Mouse (Mus musculus): ENCODE measurements around the gene Prss40. TPM values are rescaled to one million over a fixed set of nuclear protein-coding genes. Genes with fewer than 3 reads are reported as not detected.

Prss40 gene
- not detected in 2 replicates for polyA plus RNA-seq (2016; fragmentation: Nextera tagmentation; extraction: Ambion mirVana)

- no peak within 1 kb of the TSS for H3K4me3 ChIP-seq
- 79% methylated on average over 15 of the region's 15 CpGs for WGBS
- 0 out of 2 replicates have a peak, but pooled peaks cover 2% of the 10 kb centered on the region for H3K27me3 ChIP-seq (replicated peaks)
- no peaks in the 10 kb centered on the region for H3K4me1 ChIP-seq (replicated peaks)
- no peak within 1 kb of the TSS for H3K9ac ChIP-seq
- ATAC-seq (ENCODE audit: insufficient number of reproducible peaks, low FRiP score), result no peak
- H3K27ac ChIP-seq (ENCODE audit: poor library complexity, severe bottlenecking), result no peak within 1 kb of the TSS
- no peaks in the 10 kb centered on the region for H3K9me3 ChIP-seq (replicated peaks)
- H3K4me2 ChIP-seq, result no peak within 1 kb of the TSS
- H3K36me3 ChIP-seq, result no peaks in the 10 kb centered on the region
Observed at GRCm38 (mm10) chr1:34560843-34561242, at the start of gene Prss40. Gene Prss40 (minus strand): TSS chr1:34560943.

- Histone ChIP-seq H3K36me3 (no peaks in the 10 kb centered on the region), H3K4me2 (no peak overlapping the region), H3K4me3 (no peak overlapping the region), H3K4me1 (replicated peaks) (no peaks in the 10 kb centered on the region), H3K9ac (no peak overlapping the region), H3K27ac (ENCODE audit: poor library complexity, severe bottlenecking) (no peak overlapping the region), H3K27me3 (replicated peaks) (no peaks in the 10 kb centered on the region), H3K9me3 (replicated peaks) (0 out of 2 replicates have a peak, but pooled peaks cover 3% of the 10 kb centered on the region)
- ATAC-seq (ENCODE audit: insufficient number of reproducible peaks, low FRiP score), result no peak
- WGBS, result 16% methylated on average over 8 of the region's 8 CpGs
Observed at GRCm38 (mm10) chr1:34602363-34602762, 41.6 kb upstream of the Prss40 start.

- Histone ChIP-seq H3K9ac (no peak overlapping the region), H3K36me3 (no peaks in the 10 kb centered on the region), H3K9me3 (replicated peaks) (0 out of 2 replicates have a peak, but pooled peaks cover 3% of the 10 kb centered on the region), H3K4me3 (no peak overlapping the region), H3K27me3 (replicated peaks) (no peaks in the 10 kb centered on the region), H3K27ac (ENCODE audit: poor library complexity, severe bottlenecking) (no peak overlapping the region), H3K4me1 (replicated peaks) (no peaks in the 10 kb centered on the region), H3K4me2 (no peak overlapping the region)
- 75% methylated on average over 3 of the region's 3 CpGs for WGBS
- ATAC-seq (ENCODE audit: insufficient number of reproducible peaks, low FRiP score), result no peak
Observed at GRCm38 (mm10) chr1:34601323-34602047, 40.7 kb upstream of the Prss40 start.

- Histone ChIP-seq H3K4me1 (replicated peaks) (no peaks in the 10 kb centered on the region), H3K27ac (ENCODE audit: poor library complexity, severe bottlenecking) (no peak overlapping the region), H3K36me3 (no peaks in the 10 kb centered on the region), H3K4me3 (no peak overlapping the region), H3K9me3 (replicated peaks) (peaks cover 11% of the 10 kb centered on the region), H3K4me2 (no peak overlapping the region), H3K27me3 (replicated peaks) (no peaks in the 10 kb centered on the region), H3K9ac (no peak overlapping the region)
- WGBS, result 67% methylated on average over 15 of the region's 15 CpGs
- no peak for ATAC-seq (ENCODE audit: insufficient number of reproducible peaks, low FRiP score)
Observed at GRCm38 (mm10) chr1:34600000-34600399, 39.3 kb upstream of the Prss40 start.

- ATAC-seq (ENCODE audit: insufficient number of reproducible peaks, low FRiP score), result no peak
- no peaks in the 10 kb centered on the region for H3K36me3 ChIP-seq
- no peak overlapping the region for H3K4me3 ChIP-seq
- WGBS, result 78% methylated on average over 22 of the region's 22 CpGs
- H3K27ac ChIP-seq (ENCODE audit: poor library complexity, severe bottlenecking), result no peak overlapping the region
- H3K27me3 ChIP-seq (replicated peaks), result peaks cover 3% of the 10 kb centered on the region; the same call in 1 of the 2 replicates
- H3K4me2 ChIP-seq, result no peak overlapping the region
- no peak overlapping the region for H3K9ac ChIP-seq
- no peaks in the 10 kb centered on the region for H3K9me3 ChIP-seq (replicated peaks)
- H3K4me1 ChIP-seq (replicated peaks), result no peaks in the 10 kb centered on the region
Observed at GRCm38 (mm10) chr1:34587298-34588096, 26.8 kb upstream of the Prss40 start.

DNA sequence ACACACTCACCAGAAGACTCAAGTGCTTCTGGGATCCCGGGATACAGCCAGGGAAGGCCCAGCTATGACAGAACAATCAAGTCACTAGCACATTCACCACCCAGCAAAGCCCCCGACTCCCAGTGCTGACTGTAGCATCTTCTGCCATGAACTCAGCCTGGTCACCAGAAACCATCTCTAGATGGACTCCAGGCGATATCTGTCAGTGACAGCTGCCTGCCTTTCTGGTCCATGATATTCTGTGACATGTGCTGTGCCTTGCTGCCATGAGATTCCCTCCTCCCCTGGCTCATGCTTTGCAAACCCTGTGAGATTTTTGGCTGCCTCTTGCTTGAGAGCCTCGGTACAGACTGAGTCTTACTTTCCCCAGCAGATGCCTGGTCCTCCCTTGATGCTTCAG lies 24.0 kb upstream of the Prss40 start:
- Histone ChIP-seq H3K27me3 (replicated peaks) (peaks cover 13% of the 10 kb centered on the region), H3K4me3 (no peak overlapping the region), H3K9ac (no peak overlapping the region), H3K36me3 (no peaks in the 10 kb centered on the region), H3K4me1 (replicated peaks) (no peaks in the 10 kb centered on the region), H3K27ac (ENCODE audit: poor library complexity, severe bottlenecking) (no peak overlapping the region), H3K4me2 (no peak overlapping the region), H3K9me3 (replicated peaks) (no peaks in the 10 kb centered on the region)
- ATAC-seq (ENCODE audit: insufficient number of reproducible peaks, low FRiP score), result no peak
- WGBS, result 78% methylated on average over 4 of the region's 4 CpGs

GRCm38 (mm10) chr1:34583821-34584263 lies 23.1 kb upstream of the Prss40 start:
- Histone ChIP-seq H3K4me2 (no peak overlapping the region), H3K27me3 (replicated peaks) (peaks cover 17% of the 10 kb centered on the region), H3K36me3 (no peaks in the 10 kb centered on the region), H3K9ac (no peak overlapping the region), H3K4me1 (replicated peaks) (peaks cover 3% of the 10 kb centered on the region), H3K9me3 (replicated peaks) (no peaks in the 10 kb centered on the region), H3K4me3 (no peak overlapping the region), H3K27ac (ENCODE audit: poor library complexity, severe bottlenecking) (no peak overlapping the region)
- no peak for ATAC-seq (ENCODE audit: insufficient number of reproducible peaks, low FRiP score)
- WGBS, result 23% methylated on average over 4 of the region's 4 CpGs

GRCm38 (mm10) chr1:34582218-34582617 lies 21.5 kb upstream of the Prss40 start:
- ATAC-seq (ENCODE audit: insufficient number of reproducible peaks, low FRiP score), result no peak
- H3K4me3 ChIP-seq, result no peak overlapping the region
- H3K4me1 ChIP-seq (replicated peaks), result peaks cover 5% of the 10 kb centered on the region
- 82% methylated on average over 6 of the region's 6 CpGs for WGBS
- H3K9ac ChIP-seq, result no peak overlapping the region
- H3K9me3 ChIP-seq (replicated peaks), result no peaks in the 10 kb centered on the region
- no peak overlapping the region for H3K4me2 ChIP-seq
- H3K27me3 ChIP-seq (replicated peaks), result peaks cover 26% of the 10 kb centered on the region
- H3K27ac ChIP-seq (ENCODE audit: poor library complexity, severe bottlenecking), result no peak overlapping the region
- H3K36me3 ChIP-seq, result no peaks in the 10 kb centered on the region

DNA sequence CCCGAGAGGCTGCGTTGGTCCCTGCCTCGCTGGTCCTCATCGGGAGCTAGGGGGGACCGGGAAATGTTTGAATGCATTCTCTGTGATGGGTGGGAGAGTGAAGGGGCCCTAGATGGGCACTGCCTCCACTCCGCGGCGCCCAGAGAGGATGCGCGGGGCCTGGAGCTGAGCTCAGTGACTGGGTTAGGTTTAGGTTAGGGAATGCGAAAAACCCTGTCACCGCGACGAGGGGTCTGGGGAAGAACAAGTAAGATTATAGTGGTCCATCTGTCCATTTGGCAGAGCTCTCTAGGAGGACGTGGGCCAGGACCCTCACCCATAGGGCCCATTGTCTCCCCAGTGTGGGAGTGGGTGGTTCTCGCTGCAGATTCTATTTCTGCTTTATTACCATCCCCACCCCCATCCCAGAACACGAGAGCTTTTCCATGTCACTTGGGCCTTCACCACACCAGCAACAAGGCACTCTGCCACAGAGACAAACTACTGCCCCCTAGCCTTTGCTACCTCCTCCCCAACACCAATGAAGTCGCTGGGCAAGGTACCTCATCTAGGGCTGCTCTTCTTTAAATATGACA lies 19.1 kb upstream of the Prss40 start:
- H3K27me3 ChIP-seq (replicated peaks), result peaks cover 30% of the 10 kb centered on the region
- no peak overlapping the region for H3K27ac ChIP-seq (ENCODE audit: poor library complexity, severe bottlenecking)
- H3K4me2 ChIP-seq, result peak overlapping the region; percentile 82

GRCm38 (mm10) chr1:34578851-34579781 lies 18.4 kb upstream of the Prss40 start, which contains the start of gene Amer3:
Gene Amer3 (plus strand): TSS chr1:34579657.
- Histone ChIP-seq H3K27ac (ENCODE audit: poor library complexity, severe bottlenecking) (no peak within 1 kb of the TSS), H3K4me2 (peak within 1 kb of the TSS; percentile 82), H3K36me3 (no peaks in the 10 kb centered on the region), H3K4me3 (peak within 1 kb of the TSS; percentile 46), H3K27me3 (replicated peaks) (peaks cover 26% of the 10 kb centered on the region), H3K9ac (no peak within 1 kb of the TSS), H3K9me3 (replicated peaks) (no peaks in the 10 kb centered on the region), H3K4me1 (replicated peaks) (peaks cover 5% of the 10 kb centered on the region)
- WGBS, result under 1% methylated on average over 53 of the region's 53 CpGs
- ATAC-seq (ENCODE audit: insufficient number of reproducible peaks, low FRiP score), result peak; percentile 61

More for the DNA sequence above, 19.1 kb upstream of the Prss40 start:
- no peak overlapping the region for H3K9ac ChIP-seq
- ATAC-seq (ENCODE audit: insufficient number of reproducible peaks, low FRiP score), result peak; percentile 22; the same call in 1 of the 2 replicates
- WGBS, result 2% methylated on average over 18 of the region's 18 CpGs
- H3K4me3 ChIP-seq, result peak overlapping the region; percentile 46
- H3K4me1 ChIP-seq (replicated peaks), result peaks cover 5% of the 10 kb centered on the region
- no peaks in the 10 kb centered on the region for H3K9me3 ChIP-seq (replicated peaks)
- no peaks in the 10 kb centered on the region for H3K36me3 ChIP-seq

Data from heart, embryonic 12.5 days (tissue).